Mouse (Mus musculus) mesoderm, embryonic 11.5 days (tissue): ENCODE measurements around the gene Ly6g6d.

Experiments
- DNase-seq: peaks from one replicate; pipeline ENCODE4 v3.0.0-alpha.2; 2012; ENCODE audit warnings: low read depth, low spot score

The Ly6g6d gene

DNA sequence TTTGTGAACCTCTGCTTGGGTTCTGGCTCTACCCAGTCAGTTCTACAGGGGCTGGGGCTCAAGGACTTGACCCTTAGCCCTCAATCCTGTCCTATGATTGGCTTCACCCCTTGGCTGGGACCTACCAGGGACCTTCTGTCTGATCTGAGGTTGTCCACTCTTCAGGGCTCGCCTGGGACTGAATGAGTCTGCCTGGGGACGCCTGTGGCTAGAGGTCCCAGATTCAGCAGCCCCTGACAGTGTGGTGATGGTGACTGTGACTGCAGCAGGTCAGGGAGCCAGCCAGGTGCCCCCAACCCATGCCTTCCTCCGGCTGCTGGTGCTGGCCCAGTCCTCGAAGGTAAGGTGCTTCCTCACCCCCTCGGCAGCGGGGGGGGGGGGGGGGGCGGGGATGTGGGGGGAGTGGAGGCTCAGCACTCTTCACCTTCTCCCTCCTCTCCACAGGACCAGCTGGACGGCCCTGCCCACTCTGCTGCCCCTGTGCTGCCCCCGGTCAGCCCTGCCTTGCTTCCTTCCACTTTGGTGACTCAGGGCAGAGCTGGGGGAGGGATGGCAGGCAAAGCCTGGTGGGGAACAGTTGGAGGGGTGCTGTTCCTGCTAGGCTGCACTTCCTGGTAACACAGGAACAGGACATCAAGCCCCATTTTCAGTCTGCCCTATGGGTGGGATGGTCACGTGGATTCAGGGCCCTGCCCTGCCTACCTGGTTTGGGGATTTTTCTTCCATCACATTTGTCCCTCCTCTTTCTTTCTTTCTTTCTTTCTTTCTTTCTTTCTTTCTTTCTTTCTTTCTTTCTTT is 53.0 kb downstream of the Ly6g6d start:
- no peak for DNase-seq

DNA sequence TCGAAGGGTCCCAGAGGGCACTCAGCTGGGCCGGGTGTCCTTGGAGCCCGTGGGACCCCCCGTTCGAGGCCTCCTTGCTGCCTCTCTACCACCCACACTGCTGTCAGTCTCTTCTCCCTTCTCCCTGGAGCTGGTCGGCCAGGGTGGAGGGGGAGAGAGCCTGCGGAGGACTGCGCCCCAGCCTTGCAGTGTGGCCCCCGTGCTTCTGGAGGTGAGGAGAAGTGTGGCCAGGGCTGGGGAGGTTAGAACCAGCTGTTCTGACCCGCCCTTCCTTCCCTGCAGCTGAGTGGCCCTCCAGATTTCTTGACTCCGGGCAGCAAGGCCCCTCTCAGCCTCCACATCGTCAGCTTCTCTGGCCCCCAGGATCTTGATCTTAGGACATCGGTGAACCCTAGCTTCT is 53.6 kb downstream of the Ly6g6d start:
- DNase-seq, result no peak

DNA sequence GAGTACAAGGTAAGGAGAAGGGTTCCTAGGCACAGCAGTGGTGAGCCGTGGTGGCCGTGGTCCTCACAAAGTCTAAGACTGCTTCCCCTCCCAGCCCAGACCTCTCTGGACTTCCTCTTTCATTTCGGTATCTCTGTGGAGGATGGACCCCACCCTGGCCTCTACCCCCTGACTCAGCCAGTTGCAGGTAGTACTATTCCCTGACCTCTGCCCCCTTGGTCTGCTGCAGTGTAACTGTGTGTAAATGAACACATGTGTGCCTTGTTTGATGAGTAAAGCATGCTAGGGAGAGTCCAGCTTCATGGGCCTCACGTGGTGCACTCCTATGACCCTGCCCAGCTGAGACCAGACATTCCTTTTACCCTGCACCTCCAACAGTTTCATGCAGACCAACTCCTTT is 54.1 kb downstream of the Ly6g6d start:
- DNase-seq, result no peak

DNA sequence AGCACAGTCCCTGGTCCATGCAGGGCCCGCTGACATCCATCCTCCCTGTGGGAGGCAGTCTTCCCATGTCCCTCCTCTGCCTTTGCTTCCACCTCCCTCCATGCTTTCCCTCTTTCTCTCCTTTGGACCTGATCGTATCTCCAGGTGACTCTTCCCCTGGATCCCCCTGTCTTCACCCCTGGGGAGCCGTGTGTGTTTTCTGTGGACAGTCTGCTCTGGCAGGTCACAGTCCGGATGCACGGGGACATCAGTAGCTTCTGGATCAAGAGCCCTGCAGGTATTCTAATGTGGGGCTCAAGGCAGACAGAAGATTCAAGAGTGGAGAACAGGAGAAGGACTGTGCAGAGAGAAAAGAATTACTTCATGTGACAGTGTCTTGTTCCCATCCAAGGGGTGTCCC is 54.6 kb downstream of the Ly6g6d start:
- DNase-seq, result no peak

DNA sequence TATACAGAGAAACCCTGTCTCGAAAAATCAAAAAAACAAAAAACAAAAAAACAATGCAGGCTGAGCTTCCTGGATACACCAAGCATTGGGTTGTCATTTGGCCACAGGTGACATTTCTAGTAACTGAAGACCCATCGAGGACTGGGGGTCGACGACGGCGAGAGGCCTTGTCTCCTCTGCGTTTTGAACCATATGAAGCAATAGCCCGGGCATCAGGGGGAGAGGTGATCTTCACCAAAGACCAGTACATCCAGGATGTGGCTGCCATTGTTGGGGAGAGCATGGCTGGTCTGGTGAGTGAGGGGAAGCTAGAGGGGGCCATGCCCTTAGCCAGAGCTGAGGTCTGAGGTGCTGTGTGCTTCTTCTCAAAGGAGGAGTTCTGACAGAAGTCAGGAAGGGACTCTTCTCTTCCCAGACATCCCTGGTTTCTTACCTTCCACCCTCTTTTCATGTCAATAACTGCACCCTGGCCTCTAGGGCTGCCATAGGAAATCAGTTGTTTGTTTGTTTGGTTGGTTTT is 55.3 kb downstream of the Ly6g6d start:
- DNase-seq, result no peak

DNA sequence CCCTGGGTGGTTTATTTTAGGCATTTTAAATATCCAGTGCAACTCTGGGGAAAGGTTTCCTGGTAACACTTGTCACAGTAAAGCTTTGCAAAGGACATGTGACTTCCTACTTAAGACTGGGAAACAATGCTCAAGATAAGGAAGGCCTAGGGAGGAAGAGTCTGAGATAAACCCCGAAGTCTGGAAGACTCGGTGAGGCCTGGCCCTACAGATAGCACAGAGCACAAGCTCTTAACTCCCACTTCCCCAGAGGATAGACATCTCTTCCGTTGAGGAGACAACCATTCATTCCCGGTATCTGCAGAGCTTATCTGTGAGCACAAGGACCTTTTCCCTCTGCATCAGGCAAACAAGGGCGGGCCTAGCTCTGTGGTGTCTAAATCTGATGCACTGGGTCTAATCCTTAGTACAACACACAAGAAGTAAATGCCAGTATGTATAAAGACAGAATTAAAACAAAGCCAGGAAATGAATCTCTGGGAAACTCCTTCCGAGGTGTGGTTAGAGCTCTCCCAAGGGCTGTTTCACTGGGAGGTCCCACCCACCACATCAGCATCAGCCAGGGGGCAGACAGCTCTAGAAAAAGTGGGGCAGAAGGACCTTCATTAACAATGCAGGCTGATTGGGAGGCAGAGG is 55.9 kb downstream of the Ly6g6d start:
- DNase-seq, result no peak
